8 mouse cellular contexts compared by ENCODE assay signal in the genomic region with DNA sequence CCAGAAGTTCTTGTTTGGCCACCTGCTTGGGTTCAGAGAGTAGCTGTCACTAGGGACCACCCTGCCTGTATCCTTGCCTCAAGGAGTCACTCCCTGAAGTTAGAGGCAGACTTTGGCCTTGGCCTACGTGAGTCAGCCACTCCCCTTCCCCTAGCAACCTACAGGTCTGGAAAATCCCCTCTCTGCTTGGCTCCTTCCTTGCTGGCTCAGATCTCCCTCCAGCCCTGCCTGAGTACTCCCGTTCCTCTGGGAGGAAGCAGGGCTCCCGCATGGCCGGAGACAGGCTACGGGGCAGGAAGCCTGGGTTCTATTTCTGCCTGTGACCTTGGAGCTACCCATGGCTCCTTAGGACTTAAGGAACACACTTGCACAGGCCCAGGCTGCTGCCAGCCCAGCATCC. TPM values are rescaled to one million over a fixed set of nuclear protein-coding genes. Genes with fewer than 3 reads are reported as not detected.
DNase-seq lines count a peak whose midpoint lies in the region.

No protein-coding gene starts in this region.

- intact Hi-C loops in heart, postnatal 14 days (cut with DNase I) = loop anchor here (5.0 kb wide), 1 partner anchor 35 kb away; no protein-coding TSS in a partner anchor
- intact Hi-C loops in left cerebral cortex, postnatal 4 days (cut with DNase I) = no loop called here

- peak; percentile 61 for DNase-seq in 3T3-L1 (ENCODE audit: low read depth, low spot score)
- DNase-seq in ZHBTc4 (ENCODE audit: low read depth, low spot score) = peak; percentile 66
- peak; percentile 65 to 73 for DNase-seq in heart, postnatal 14 days
- DNase-seq in kidney, postnatal 36 days = peak; percentile 70 to 81
- no peak for DNase-seq in frontal cortex, postnatal 10 days (ENCODE audit: low spot score in 2 of 2)
- no peak for DNase-seq in cerebellum, adult 8-10 months
- no peak for DNase-seq in left cerebral cortex, postnatal 4 days
- DNase-seq in urinary bladder, adult 18-20 months (ENCODE audit: low spot score in 2 of 2) = no peak

RNA-seq across cellular contexts. Expression of a gene that starts 28.8 kb away (rescaled TPM):
- total RNA-seq in heart, postnatal 14 days (2021) = 100 to 1,000 TPM; 436 to 447 TPM
- total RNA-seq in left cerebral cortex, postnatal 4 days (2021) = 10 to 100 TPM; 14.9 to 15.0 TPM

RNA-seq across cellular contexts. Expression of a gene that starts 44.3 kb away (rescaled TPM):
- total RNA-seq in heart, postnatal 14 days (2021) = not detected
- total RNA-seq in left cerebral cortex, postnatal 4 days (2021) = not detected

Comparison
In these comparisons a context has a peak if more than half of its experiments do, and no peak if none do; other contexts are left out.
1. DNase-seq: peak in 3T3-L1 (single experiment), ZHBTc4 (single experiment), heart, postnatal 14 days (2 of 2) and kidney, postnatal 36 days (2 of 2); none in frontal cortex, postnatal 10 days (0 of 2), cerebellum, adult 8-10 months (single experiment), left cerebral cortex, postnatal 4 days (single experiment) and urinary bladder, adult 18-20 months (0 of 2).
2. RNA of a gene that starts 28.8 kb away (total RNA-seq): 436 to 447 TPM in heart, postnatal 14 days; 14.9 to 15.0 TPM in left cerebral cortex, postnatal 4 days; every median in the first group is over 10 times any median in the second.